Mouse (Mus musculus): ENCODE measurements around the gene Pard3b.

Gene Pard3b

GRCm38 (mm10) chr1:61747481-61747880, 108.9 kb downstream of the Pard3b start:
- in situ Hi-C loops (cut with MboI; ENCODE audit: low sequenced_read_pairs), result no loop called here

- in situ Hi-C loops (cut with MboI; ENCODE audit: low sequenced_read_pairs), result no loop called here
Observed at GRCm38 (mm10) chr1:61751008-61751407, 112.4 kb downstream of the Pard3b start.

- in situ Hi-C loops (cut with MboI; ENCODE audit: low sequenced_read_pairs), result no loop called here
Observed at GRCm38 (mm10) chr1:61756771-61757170, 118.1 kb downstream of the Pard3b start.

GRCm38 (mm10) chr1:61771213-61771612, 132.6 kb downstream of the Pard3b start:
- in situ Hi-C loops (cut with MboI; ENCODE audit: low sequenced_read_pairs), result loop anchor here (10.0 kb wide), 1 partner anchor 396 kb away; no protein-coding TSS in a partner anchor

- in situ Hi-C loops (cut with MboI; ENCODE audit: low sequenced_read_pairs), result loop anchor here (10.0 kb wide), 1 partner anchor 404 kb away; no protein-coding TSS in a partner anchor
Observed at GRCm38 (mm10) chr1:61778731-61779130, 140.1 kb downstream of the Pard3b start.

GRCm38 (mm10) chr1:61779906-61780305, 141.3 kb downstream of the Pard3b start:
- in situ Hi-C loops (cut with MboI; ENCODE audit: low sequenced_read_pairs), result loop anchor here (10.0 kb wide), 1 partner anchor 405 kb away; no protein-coding TSS in a partner anchor

GRCm38 (mm10) chr1:61796296-61796695, 157.7 kb downstream of the Pard3b start:
- in situ Hi-C loops (cut with MboI; ENCODE audit: low sequenced_read_pairs), result no loop called here

- in situ Hi-C loops (cut with MboI; ENCODE audit: low sequenced_read_pairs), result no loop called here
Observed at GRCm38 (mm10) chr1:61820213-61820612, 181.6 kb downstream of the Pard3b start.

- in situ Hi-C loops (cut with MboI; ENCODE audit: low sequenced_read_pairs), result no loop called here
Observed at GRCm38 (mm10) chr1:61825560-61826191, 187.1 kb downstream of the Pard3b start.

- in situ Hi-C loops (cut with MboI; ENCODE audit: low sequenced_read_pairs), result no loop called here
Observed at GRCm38 (mm10) chr1:61837006-61837544, 198.5 kb downstream of the Pard3b start.

- in situ Hi-C loops (cut with MboI; ENCODE audit: low sequenced_read_pairs), result no loop called here
Observed at GRCm38 (mm10) chr1:61846606-61847005, 208.0 kb downstream of the Pard3b start.

- in situ Hi-C loops (cut with MboI; ENCODE audit: low sequenced_read_pairs), result no loop called here
Observed at GRCm38 (mm10) chr1:61849029-61849714, 210.5 kb downstream of the Pard3b start.

- in situ Hi-C loops (cut with MboI; ENCODE audit: low sequenced_read_pairs), result no loop called here
Observed at GRCm38 (mm10) chr1:61850471-61850870, 211.8 kb downstream of the Pard3b start.

- in situ Hi-C loops (cut with MboI; ENCODE audit: low sequenced_read_pairs), result no loop called here
Observed at GRCm38 (mm10) chr1:61851176-61851575, 212.6 kb downstream of the Pard3b start.

- in situ Hi-C loops (cut with MboI; ENCODE audit: low sequenced_read_pairs), result no loop called here
Observed at GRCm38 (mm10) chr1:61867286-61868082, 228.9 kb downstream of the Pard3b start.

GRCm38 (mm10) chr1:61874875-61875274, 236.3 kb downstream of the Pard3b start:
- in situ Hi-C loops (cut with MboI; ENCODE audit: low sequenced_read_pairs), result no loop called here

GRCm38 (mm10) chr1:61879706-61880470, 241.3 kb downstream of the Pard3b start:
- in situ Hi-C loops (cut with MboI; ENCODE audit: low sequenced_read_pairs), result no loop called here

- in situ Hi-C loops (cut with MboI; ENCODE audit: low sequenced_read_pairs), result no loop called here
Observed at GRCm38 (mm10) chr1:61896048-61896447, 257.4 kb downstream of the Pard3b start.

- in situ Hi-C loops (cut with MboI; ENCODE audit: low sequenced_read_pairs), result no loop called here
Observed at GRCm38 (mm10) chr1:61903271-61904007, 264.8 kb downstream of the Pard3b start.

- in situ Hi-C loops (cut with MboI; ENCODE audit: low sequenced_read_pairs), result no loop called here
Observed at GRCm38 (mm10) chr1:61904036-61904435, 265.4 kb downstream of the Pard3b start.
